Mouse (Mus musculus) forelimb bud, embryonic 11.5 days (tissue): ENCODE results near the gene Rcl1.

Experiments used
- DNase-seq: peaks from one replicate; pipeline ENCODE4 v3.0.0-alpha.2; 2012; ENCODE audit warnings: low read depth, low spot score

Gene Rcl1

DNA sequence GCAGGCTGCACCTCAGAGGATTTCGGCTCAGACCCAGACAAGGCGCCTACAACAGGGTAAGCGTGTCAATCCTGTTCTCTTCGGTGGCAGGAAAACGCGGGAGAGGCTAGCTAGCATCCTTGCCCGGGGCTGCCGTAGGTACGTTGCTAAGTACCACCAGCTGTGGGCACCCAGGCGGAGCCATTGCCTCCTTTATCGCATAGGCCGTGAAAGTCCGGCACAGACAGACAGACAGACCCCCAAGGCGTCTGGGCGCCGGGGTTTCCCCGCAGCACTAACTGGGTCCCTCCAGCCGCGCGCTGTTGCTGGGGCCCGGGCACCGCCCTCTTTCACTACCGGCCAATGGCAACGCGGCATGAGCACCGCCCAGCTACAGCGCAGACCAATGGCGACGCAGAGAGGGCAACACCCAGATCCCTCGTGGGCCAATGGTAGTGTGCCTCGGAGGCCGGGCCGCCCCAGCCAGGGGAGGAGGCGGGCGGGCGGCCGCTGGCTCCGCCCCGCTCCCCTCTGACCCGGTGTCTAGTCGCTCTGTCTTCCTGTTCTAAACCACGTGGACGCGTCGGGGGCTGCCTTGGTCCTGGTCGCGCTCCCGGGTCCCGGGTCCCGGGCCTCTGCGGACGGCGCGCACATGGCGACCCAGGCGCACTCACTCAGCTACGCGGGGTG is at the start of gene Rcl1:
Gene Rcl1 (plus strand): TSS at position 502 of the 669 bp plus-strand sequence.
- DNase-seq: peak; percentile 97

DNA sequence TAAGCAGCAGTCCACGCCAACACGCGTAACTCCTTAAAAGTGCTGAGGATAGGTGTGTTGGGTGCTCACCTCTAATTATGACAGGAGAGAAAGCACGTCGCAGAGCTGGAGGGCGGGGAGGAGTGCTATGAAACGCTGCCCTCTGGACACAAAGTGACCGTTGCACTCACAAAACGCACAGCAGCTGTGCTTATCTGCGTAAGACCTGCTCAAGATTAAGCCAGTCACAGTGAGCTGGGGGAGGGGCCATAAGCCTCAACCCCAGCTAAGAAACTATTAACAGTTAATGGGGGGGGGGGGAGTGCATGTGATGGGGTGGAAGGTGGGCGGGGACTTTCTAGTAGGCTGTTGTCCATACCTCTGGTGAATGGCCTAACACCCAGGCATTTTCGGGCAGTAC is 48.4 kb upstream of the Rcl1 start:
- DNase-seq: no peak

DNA sequence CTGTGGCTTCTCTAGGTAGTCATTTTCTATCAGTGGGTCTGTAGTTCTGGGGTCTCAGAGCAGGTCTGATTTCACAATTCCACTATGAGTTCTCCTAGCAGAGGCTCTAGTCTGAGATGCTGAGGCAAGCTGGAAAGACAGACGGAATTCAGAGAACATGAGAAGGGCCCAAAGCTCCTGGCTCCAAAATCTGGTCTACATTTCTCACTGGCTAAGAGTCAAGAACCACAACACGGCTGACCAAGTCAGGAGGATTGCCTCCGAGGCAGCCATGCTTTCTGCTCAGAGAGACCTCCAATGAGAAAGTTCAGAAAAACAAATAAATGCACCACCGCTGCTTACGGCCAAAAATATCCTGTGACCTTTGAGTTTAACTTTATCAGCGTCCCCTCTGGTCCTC is 46.6 kb upstream of the Rcl1 start:
- DNase-seq: no peak

DNA sequence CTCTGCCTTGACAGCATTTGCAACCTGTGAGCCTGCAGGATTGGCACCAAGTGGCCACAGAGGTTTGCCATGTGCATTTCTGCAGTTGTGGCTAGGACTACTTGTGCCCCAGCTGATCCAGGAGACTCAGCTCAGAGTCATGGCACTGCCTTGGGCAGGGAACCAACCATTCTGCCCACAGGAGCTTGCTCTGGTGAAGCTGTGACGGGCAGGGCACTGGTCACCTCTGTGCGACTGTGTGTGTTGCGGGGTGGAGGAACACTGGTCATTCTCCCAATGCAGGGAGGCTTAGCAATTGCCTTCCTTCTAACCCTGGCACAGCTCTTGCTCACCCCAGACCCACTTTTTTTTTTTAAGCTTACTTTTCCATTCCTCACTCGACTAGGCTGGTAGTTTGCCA is 45.7 kb upstream of the Rcl1 start:
- no peak for DNase-seq

DNA sequence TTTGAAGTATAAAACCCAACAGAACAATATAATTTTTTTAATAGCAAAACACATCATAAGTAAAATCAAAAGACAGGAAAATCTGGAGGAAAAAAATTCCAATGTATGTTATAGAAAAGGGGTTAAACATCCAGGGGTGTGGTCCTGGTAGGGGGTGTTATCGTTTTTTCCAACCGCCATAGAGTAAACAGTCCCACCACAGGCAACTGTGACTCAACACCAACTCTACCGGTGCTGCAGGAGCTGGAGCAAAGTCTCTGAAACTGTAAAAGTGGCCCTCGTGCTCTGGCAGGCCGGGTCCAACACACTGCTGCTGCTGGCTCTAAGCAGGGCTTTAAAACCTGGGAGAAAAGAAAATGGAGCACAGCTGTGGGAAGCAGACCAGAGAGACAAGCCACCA is 42.4 kb upstream of the Rcl1 start:
- no peak for DNase-seq

DNA sequence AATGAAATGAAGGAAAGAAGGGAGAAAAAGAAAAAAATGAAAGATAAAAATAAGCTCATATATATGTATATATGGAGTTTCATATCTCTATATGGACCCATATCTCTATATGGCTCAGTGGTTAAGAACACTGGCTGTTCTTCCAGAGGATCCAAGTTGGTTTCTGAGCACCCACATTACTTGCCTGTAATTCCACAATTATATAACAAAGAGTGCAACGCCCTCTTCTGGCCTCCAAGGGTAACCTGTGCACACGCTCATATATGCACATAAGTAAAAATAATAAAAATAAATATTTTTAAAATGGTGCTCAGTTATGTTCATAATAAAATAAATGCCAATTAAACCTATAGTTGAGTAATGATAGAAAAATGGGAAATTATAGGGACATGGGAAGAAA is 41.5 kb upstream of the Rcl1 start:
- DNase-seq: no peak

DNA sequence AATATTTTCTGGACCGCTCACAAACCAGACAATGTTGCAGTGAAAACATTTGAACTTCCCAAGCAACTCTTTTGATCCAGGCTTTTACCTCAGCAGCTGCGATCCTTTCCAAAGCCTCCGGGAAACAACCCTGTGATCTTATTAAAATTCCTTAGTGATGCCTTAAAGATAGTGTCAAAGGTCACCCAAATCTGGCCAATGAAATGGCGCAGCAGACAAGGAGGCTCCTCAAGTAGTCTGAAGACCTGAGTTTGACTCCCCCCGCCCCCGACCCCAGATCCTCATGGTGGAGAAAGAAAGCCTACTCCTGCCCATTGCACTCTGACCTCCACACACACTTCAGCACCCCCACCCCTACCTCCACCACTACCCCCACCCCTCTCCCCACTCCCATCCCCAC is 40.9 kb upstream of the Rcl1 start:
- no peak for DNase-seq

DNA sequence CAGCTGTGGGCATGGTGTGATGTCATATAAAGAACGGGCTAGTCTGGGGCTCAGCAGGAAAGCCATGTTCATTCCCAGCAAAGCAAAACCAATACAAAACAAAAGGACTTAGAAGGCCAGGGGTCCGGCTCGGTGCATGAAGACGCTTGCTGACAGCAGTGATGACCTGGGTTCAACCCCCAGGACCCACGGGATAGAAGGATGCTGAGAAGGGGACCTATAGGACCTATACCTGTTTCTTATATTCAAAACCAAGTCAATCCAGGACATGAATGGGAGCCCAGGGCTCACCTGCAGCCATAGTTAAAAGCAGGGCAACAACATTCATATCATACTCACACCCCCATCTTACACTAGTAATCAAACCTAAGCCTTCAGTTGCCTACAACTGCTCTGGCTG is 38.2 kb upstream of the Rcl1 start:
- DNase-seq: no peak

DNA sequence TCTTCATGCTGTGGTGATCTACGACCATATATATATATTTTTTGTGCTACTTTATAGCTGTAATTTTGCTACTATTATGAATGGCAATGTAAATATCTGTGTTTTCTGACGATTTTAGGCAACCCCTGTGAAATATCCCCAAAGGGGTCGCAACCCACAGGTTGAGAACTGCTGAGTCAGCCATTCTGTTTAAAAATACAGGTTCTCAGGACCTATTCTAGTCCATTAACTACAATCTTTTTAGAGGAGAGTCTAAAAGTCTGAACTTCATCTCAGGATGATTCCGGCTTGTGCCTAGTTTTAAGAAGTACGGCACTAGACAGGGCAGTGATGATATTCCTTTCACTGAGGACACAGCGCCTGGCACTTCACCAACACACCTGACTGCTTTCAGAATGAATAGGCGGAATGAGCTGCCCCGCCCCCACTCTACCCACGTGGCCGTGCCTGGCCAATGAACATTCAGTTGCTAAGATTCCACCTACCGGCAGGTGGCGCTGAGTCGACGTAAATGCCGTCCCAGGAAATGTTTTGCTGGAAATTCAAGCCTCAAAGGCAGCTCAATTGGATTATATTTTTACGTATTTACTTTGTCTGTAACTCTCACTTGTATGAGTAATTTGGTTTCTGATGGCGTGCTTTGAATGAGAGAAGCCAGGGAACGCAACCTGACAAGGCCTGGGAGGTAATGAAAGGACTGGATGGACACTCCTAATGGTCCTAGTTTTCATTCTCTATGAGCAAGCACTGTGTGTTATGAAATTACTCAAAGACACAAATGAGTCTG is 37.4 kb upstream of the Rcl1 start:
- peak; percentile 88 for DNase-seq

DNA sequence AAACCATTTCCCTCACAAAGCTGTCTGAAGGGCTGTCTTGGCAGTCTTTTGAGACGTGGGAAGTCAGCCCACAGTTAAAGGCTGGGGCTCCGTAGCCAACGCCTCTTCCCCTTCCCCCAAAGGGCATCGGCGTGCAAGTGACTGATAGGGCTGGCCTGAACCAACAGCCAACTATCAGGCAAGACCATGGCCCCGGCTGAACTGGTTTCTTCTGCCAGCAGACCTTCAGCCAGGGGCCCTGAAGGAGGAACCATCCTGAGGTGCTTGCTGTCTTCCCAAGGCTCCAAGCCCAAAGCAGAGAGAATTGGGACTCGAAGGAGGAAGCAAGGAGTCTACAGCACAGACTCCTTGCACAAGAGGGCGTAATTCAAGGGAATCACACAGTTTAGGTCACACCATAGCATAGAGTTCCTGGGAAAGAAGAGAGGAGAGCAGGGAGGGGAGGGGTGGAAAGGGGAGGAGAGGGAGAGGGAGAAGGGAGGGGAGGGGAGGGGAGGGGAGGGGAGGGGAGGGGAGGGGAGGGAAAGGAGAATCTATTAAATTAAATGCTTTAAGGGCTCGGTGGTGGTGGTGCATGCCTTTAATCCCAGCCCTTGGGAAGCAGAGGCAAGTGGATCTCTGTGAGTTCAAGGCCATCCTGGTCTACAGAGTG is 36.6 kb upstream of the Rcl1 start:
- no peak for DNase-seq

DNA sequence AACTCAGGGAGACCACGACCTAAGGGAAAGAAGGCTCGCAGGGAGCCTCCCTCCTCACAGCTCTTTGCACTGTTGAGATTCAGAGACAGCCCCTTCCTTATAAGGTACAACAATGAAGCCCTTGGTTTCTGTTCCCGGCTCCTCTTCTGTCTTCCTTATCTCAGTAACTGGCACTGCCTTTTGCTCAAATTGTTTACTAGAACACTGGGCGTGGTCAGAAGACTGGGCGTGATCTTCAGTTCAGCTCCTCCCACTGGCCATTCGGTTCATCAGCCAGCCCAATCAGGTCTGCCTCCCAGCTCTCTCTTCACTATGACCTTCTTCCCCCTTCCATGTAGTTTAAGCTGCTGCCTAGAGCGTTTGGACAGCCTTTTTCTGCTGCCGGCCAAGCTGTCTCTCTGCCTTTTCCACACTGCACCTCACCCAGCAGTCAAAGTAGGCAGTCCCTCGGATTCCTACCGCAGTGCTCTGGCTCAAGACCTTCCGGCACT is 34.1 kb upstream of the Rcl1 start:
- no peak for DNase-seq

DNA sequence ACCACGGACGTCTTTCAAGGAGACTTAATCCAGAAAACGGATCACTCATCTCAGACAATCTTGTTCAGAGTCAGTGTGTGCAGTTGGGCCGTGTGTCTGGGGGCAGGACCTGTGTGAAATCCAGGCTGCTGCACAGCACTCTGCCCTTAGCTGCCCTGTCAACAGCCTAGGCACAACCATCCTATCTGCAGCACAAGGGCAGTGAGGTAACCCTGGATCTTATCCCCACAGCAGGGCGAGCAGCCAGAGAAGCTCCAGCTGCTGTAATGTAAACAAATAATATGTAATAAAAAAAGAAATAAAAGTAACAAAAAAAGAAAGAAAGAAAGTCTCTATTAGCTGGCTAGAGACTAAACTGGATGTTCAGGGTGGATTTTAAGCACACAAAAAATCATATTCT is 32.0 kb upstream of the Rcl1 start:
- DNase-seq: no peak

DNA sequence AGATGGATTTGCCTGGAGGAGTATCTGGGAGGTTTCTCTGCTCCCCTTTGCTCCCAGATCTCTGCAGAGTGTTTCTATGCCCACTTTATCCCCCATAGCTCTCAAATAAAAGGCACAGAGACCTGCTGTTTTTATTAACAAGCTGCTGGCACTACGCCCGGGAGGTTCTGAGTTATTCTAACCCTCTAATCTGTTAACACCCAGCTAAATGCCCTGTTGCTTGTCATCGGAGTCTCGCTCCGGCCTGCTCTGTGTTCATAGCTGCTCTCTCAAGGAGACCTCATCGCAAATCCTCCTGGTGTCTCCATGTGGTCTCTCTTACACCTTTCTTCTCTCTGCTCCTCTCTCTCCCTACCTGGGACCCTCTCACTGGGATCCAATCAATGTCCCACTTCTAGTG is 26.4 kb upstream of the Rcl1 start:
- no peak for DNase-seq

DNA sequence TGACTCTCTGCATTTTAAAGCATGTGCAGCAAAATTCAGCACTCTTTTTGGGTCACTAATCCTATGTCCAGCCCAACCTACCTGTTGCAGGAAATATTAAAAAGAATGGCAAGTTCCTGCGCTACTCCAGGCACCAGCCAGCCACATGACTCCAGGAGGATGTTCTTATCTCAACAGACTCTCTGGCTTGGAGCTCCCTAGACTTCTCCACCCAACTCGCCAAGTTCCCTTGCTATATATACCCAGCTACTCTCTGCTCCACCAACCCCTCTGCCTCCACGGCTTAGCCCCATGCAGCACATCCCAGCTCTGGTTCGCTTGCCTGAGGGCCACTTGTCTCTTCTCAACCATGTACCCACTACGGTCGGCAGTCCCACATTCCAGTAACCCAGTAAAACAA is 12.5 kb upstream of the Rcl1 start:
- no peak for DNase-seq

DNA sequence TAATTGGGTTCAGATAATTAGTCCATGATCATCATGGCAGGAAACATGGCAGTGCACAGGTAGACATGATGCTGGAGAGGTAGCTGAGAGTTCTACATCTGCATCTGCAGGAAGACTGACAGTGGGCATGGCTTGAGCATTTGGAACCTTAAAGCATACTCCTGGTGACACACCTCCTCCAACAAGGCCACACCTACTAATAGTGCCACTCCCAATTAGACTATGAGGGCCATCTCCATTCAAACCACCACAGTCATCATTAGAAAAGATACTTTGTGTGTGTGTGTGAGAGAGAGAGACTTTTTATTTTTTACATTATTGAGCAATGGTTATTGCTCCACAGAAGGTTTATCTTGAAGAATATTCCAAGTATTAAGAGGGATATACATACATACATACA is 9.0 kb upstream of the Rcl1 start:
- no peak for DNase-seq

DNA sequence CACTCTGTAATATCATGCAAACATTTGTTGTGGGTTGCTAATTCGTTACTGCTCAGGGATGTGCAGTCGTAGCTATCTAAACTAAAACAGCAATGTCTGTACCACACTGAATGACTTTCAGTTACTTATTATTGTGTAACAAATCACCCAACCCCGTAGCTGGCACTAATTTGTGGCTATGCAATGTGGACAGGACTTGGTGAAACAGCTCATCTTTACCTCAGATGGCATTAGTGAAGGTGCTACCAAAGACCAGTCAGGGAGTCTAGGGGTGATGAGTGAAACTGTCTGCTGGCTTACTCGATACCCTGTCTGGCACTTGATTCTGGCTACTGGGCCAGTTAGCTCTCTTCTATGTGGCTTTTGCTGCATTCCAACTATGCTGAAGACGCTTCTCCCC is 2.1 kb upstream of the Rcl1 start:
- no peak for DNase-seq

DNA sequence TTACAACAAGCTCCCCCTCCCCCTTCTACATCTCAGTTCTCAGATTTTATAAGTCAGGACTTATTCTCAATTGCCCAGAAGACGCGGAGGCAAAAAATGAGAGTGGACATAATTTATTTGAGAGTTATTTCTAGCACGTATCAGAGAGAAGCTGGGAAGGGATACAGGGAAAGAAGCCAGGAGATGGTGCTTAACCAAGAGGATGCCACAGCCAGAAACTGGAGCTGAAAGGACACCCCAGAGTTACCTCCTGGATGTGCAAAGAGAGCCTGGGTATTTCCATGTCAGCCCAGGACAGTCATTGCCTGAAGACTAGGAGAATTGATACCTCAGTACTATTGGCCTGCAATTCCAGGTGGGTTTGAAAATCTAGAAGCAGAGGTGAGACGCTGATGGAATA is 1.6 kb upstream of the Rcl1 start:
- DNase-seq: no peak

DNA sequence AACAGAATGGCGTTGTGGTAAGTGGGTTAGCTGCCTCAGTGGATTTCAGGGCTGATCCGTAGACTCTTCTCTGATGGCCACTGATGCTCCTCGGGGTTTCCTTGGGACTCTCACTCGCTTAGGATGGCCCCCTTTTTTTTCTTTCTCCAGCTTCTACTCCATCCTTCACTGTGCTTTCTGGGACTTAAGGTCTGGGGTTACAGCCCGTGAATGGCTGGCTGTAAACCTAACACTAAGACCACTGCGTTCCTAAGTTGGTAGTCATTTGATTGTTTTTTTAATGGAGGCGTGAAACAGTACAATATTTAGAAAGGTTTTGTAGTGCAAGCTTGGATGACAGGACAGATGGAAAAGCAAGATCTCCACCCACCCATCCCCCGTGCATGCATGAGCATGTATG is 914 bp upstream of the Rcl1 start:
- no peak for DNase-seq

DNA sequence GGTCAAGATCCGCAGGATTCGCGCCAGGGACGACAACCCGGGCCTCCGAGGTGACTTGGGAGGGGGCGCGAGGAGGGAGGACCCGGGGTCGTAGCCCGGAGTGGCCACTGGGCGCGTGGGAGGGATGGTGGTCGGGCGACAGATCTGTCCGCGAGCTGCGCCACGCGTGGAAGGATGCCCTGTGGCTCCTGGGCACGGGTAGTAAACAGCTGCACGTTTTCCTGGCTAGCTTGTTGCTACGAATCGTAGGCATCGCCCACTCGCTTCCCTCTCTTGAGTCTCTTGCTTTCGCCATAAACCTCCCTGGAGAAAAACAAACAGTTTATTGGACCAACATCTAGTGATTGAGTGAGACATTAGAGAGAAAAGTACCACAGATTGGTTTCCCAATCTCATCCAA is 416 bp downstream of the Rcl1 start:
- DNase-seq: peak; percentile 27

DNA sequence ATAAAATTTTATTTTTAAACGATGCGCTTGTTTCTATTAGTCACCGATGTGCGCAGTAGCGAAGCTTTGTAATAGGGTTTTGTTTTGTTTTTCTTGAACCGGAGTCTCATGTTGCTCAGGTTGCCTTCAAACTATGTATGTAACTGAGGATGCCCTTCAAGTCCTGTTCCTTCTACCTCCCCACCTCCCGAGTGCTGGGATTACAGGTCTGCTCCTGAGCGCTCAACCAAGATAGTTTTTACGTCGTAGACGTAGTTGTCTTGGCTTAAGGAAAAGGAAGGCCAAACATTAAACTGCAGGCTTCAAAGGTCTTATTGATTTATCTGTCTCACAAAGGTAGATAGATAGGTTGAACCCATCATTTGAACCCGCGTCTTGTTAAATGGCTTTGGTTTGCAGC is 923 bp downstream of the Rcl1 start:
- no peak for DNase-seq

DNA sequence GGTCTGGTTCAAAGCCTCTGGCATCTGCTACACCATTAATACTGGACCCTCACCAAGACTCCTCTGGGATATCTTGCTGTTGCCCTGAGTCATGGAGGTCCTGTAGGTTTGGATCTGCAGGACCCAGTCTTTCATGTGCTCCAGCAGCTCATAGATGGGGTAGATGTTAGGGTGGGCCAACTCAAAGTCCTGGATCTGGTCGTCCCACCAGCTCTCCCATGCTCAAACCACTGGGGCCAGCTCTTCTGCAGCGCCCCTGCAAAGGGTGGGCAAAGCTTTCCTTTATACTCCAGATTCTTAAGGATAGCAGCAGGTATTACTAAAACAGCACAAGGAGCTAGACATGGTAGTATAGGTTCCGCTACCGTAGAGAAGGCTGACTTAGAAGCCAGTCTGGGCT is 4.6 kb downstream of the Rcl1 start:
- DNase-seq: no peak

DNA sequence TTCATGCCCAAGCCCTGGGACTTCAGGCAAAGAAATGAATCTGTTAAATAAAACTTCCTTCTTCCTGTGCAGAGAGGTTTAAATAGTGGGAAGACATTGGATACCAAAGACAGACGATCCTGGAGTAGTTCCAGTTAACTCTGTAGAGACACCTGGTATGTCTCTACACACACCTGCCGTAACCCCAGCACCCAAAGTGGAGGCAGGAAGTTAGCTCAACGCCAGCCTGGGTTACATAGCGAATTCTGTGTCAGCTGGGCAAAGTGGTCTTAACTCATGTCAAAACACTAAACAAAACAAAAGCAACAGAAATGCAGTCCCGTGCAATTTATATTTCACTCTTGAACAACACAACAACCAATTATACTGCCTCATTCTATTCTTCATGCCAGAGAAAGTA is 5.1 kb downstream of the Rcl1 start:
- no peak for DNase-seq

DNA sequence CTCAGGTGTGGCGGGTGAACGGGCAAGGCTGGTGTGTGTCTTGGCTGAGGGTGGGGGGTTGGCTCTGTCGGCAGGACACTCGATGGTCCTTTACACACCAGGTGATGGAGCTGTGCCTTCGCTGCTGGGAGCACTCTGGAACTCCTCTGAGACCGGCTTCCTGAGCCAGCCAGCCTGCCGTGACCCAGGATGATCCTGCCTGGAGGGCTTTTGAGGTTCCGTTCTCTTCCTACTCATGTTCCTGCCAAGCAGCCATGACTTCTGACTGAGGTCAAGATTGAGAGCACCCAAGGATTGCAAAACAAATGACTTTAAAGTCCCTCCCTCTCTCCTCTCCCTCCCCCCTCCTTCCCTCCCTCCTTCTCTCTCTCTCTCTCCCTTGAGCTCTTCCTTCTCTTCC is 11.5 kb downstream of the Rcl1 start:
- DNase-seq: no peak
